Mouse (Mus musculus) liver, embryonic 14.5 days (tissue): ENCODE results near the gene Gm49601. TPM values are rescaled to one million over a fixed set of nuclear protein-coding genes. Genes with fewer than 3 reads are reported as not detected.

Experiments
- ATAC-seq: fragments of 200-750 bp; cut with Nextera tagmentation; 2 replicates; pipeline ENCODE4 v1.8.0; 2017; ENCODE audit warnings: moderate number of reproducible peaks, mild to moderate bottlenecking, moderate library complexity; ENCODE audit not compliant: insufficient read depth
- DNase-seq, 3 experiments: peaks; one replicate each; pipeline ENCODE4 v3.0.0-alpha.2; 2012 to 2013; ENCODE audit warnings: low read depth in 3 of 3, low spot score in 3 of 3
- H3K27ac ChIP-seq: fragments of 300-500 bp; sonication (generic); 2 replicates; pipeline ENCODE4 v1.5.1; 2014; ENCODE audit warnings: moderate library complexity, mild to moderate bottlenecking, control low read depth, inconsistent platforms
- H3K27me3 ChIP-seq: fragments of 300-500 bp; sonication (generic); 2 replicates; pipeline ENCODE4 v1.6.1; 2014; ENCODE audit warnings: mild to moderate bottlenecking, low read length, moderate library complexity; ENCODE audit not compliant: control insufficient read depth, insufficient read depth
- H3K36me3 ChIP-seq: fragments of 300-500 bp; sonication (generic); replicated peaks from 2 replicates; pipeline ENCODE4 v1.6.1; 2014; ENCODE audit warnings: low read depth; ENCODE audit not compliant: control insufficient read depth, insufficient read depth
- H3K4me1 ChIP-seq, 2 experiments: fragments of 200-500 bp in 1 of 2; fragments of 300-500 bp in 1 of 2; sonication (generic) in 1 of 2; replicated peaks; 2 replicates each; pipeline ENCODE4 v1.6.1; 2012 to 2014; ENCODE audit warnings: antibody characterized with exemption in 1 of 2, inconsistent platforms in 1 of 2, low read length in 1 of 2; ENCODE audit not compliant: control insufficient read depth in 2 of 2, insufficient read depth in 2 of 2
- H3K4me2 ChIP-seq: fragments of 300-500 bp; sonication (generic); 2 replicates; pipeline ENCODE4 v1.6.1; 2014; ENCODE audit warnings: low read depth, mild to moderate bottlenecking, control low read depth, moderate library complexity
- H3K4me3 ChIP-seq, 2 experiments: fragments of 200-500 bp in 1 of 2; fragments of 300-500 bp in 1 of 2; sonication (generic) in 1 of 2; 2 replicates each; pipeline ENCODE4 v1.5.1; 2012 to 2014; ENCODE audit warnings: low read depth in 2 of 2, low read length in 2 of 2, mild to moderate bottlenecking in 2 of 2, control low read depth in 1 of 2, inconsistent platforms in 1 of 2, moderate library complexity in 1 of 2; ENCODE audit not compliant: insufficient read depth in 1 of 2
- H3K9ac ChIP-seq: fragments of 300-500 bp; sonication (generic); replicated peaks from 2 replicates; pipeline ENCODE4 v1.6.1; 2014; ENCODE audit warnings: mild to moderate bottlenecking, control low read depth, moderate library complexity
- H3K9me3 ChIP-seq: fragments of 300-500 bp; sonication (generic); 2 replicates; pipeline ENCODE4 v1.6.1; 2016; ENCODE audit warnings: low read length, mixed read lengths; ENCODE audit not compliant: control insufficient read depth
- CTCF ChIP-seq: IDR thresholded peaks from 2 replicates; pipeline ENCODE4 v1.5.1; 2016; ENCODE audit warnings: antibody characterized with exemption, low read depth, control low read depth
- EP300 ChIP-seq: IDR thresholded peaks from 2 replicates; pipeline ENCODE4 v1.6.1; 2016; ENCODE audit warnings: antibody characterized with exemption, low read depth
- WGBS: fragments of 180-500 bp; shearing (Covaris S2); extraction: QIAGEN DNeasy Blood & Tissue Kit; methylation state at CpG from one replicate; pipeline ENCODE4 v1.1.7; 2014; ENCODE audit not compliant: insufficient replicate concordance; 5-methylcytosine and 5-hydroxymethylcytosine counted together
- polyA plus RNA-seq, 2 experiments: library from polyadenylated mRNA; depleted of rRNA in 1 of 2; stranded (reverse) in 1 of 2; unstranded in 1 of 2; fragments of >200 nt; fragmentation: Nextera tagmentation in 1 of 2; extraction: Ambion mirVana in 1 of 2; gene quantifications; 2 replicates each; pipeline versions ENCODE4 v1.2.1 to v1.2.3; 2012 to 2014

Gm49601 gene
- polyA plus RNA-seq, 2 experiments, result 0.54 TPM; not detected in 1

- Histone ChIP-seq H3K36me3 (no peaks in the 10 kb centered on the region), H3K27ac (no peak overlapping the region), H3K9ac (no peak overlapping the region), H3K4me2 (no peak overlapping the region), H3K4me3 (no peak overlapping the region), H3K4me1 (no peaks in the 10 kb centered on the region), H3K9me3 (no peaks in the 10 kb centered on the region), H3K27me3 (peaks cover 87% of the 10 kb centered on the region)
- DNase-seq (no peak), ATAC-seq (no peak)
- 16% methylated on average over 9 of the region's 9 CpGs for WGBS
- TF ChIP-seq CTCF, result no peak
- no peak for TF ChIP-seq EP300
These were observed 37.1 kb downstream of the Gm49601 start for GRCm38 (mm10) chr16:18589080-18589621.

GRCm38 (mm10) chr16:18588738-18589055 is 37.5 kb downstream of the Gm49601 start:
- Histone ChIP-seq H3K36me3 (no peaks in the 10 kb centered on the region), H3K4me1 (no peaks in the 10 kb centered on the region), H3K9me3 (no peaks in the 10 kb centered on the region), H3K27me3 (peaks cover 92% of the 10 kb centered on the region), H3K4me3 (no peak overlapping the region), H3K9ac (no peak overlapping the region), H3K4me2 (no peak overlapping the region), H3K27ac (no peak overlapping the region)
- no peak for ATAC-seq
- WGBS, result 2% methylated on average over 31 of the region's 31 CpGs
- TF ChIP-seq EP300 (no peak), CTCF (no peak)
- no peak for DNase-seq

GRCm38 (mm10) chr16:18587847-18588737 is 38.1 kb downstream of the Gm49601 start:
- DNase-seq, result no peak
- H3K27ac ChIP-seq, result no peak overlapping the region
- H3K36me3 ChIP-seq, result no peaks in the 10 kb centered on the region
- peaks cover 93% of the 10 kb centered on the region for H3K27me3 ChIP-seq
- H3K4me1 ChIP-seq, result no peaks in the 10 kb centered on the region
- H3K9me3 ChIP-seq, result no peaks in the 10 kb centered on the region
- WGBS, result 3% methylated on average over 52 of the region's 57 CpGs
- H3K4me2 ChIP-seq, result no peak overlapping the region
- TF ChIP-seq CTCF (no peak), EP300 (no peak)
- no peak overlapping the region for H3K9ac ChIP-seq
- H3K4me3 ChIP-seq, result no peak overlapping the region
- no peak for ATAC-seq

- H3K27me3 ChIP-seq, result peaks cover 100% of the 10 kb centered on the region
- WGBS, result 2% methylated on average over 39 of the region's 62 CpGs
These were observed 39.2 kb downstream of the Gm49601 start for GRCm38 (mm10) chr16:18586906-18587546.

More at GRCm38 (mm10) chr16:18586906-18587546, 39.2 kb downstream of the Gm49601 start:
- TF ChIP-seq CTCF (no peak), EP300 (no peak)
- Histone ChIP-seq H3K36me3 (no peaks in the 10 kb centered on the region), H3K9me3 (no peaks in the 10 kb centered on the region), H3K4me3 (peak overlapping the region in 1 of 2 experiments; percentile 25; a peak in 2 of 4 replicates), H3K4me1 (no peaks in the 10 kb centered on the region), H3K9ac (no peak overlapping the region), H3K4me2 (peak overlapping the region; percentile 28; the same call in 1 of the 2 replicates), H3K27ac (no peak overlapping the region)
- ATAC-seq (no peak), DNase-seq (no peak)
